Mouse (Mus musculus) urinary bladder, postnatal 14 days (tissue): ENCODE measurements at regions not wholly inside any gene's neighbourhood (a gene's known extent, or its start where the extent isn't known, plus 50 kb on each side); places are given as distances from the start of the nearest gene placed in this dataset.

Experiments used
- DNase-seq: peaks from one replicate; pipeline ENCODE4 v3.0.0; 2021; ENCODE audit warnings: low spot score

- DNase-seq: no peak
Observed at GRCm38 (mm10) chr11:111577883-111578282, 511.9 kb downstream of the Kcnj2 start.

- no peak for DNase-seq
Observed at GRCm38 (mm10) chr11:111582980-111583379, 517.0 kb downstream of the Kcnj2 start.

- no peak for DNase-seq
Observed at GRCm38 (mm10) chr11:111583606-111584005, 517.6 kb downstream of the Kcnj2 start.

- DNase-seq: no peak
Observed at GRCm38 (mm10) chr11:111599456-111599855, 533.5 kb downstream of the Kcnj2 start.

GRCm38 (mm10) chr11:111605146-111605545 is 539.2 kb downstream of the Kcnj2 start:
- DNase-seq: no peak

- no peak for DNase-seq
Observed at GRCm38 (mm10) chr11:111610522-111611015, 544.6 kb downstream of the Kcnj2 start.

- no peak for DNase-seq
Observed at GRCm38 (mm10) chr11:111643603-111644002, 577.6 kb downstream of the Kcnj2 start.

GRCm38 (mm10) chr11:111652882-111653281 is 586.9 kb downstream of the Kcnj2 start:
- no peak for DNase-seq

GRCm38 (mm10) chr11:111657778-111658177 is 591.8 kb downstream of the Kcnj2 start:
- no peak for DNase-seq

GRCm38 (mm10) chr11:111658362-111659309 is 592.7 kb downstream of the Kcnj2 start:
- no peak for DNase-seq

- no peak for DNase-seq
Observed at GRCm38 (mm10) chr11:111663269-111663668, 597.3 kb downstream of the Kcnj2 start.

- DNase-seq: no peak
Observed at GRCm38 (mm10) chr11:111666336-111666735, 600.4 kb downstream of the Kcnj2 start.

- DNase-seq: no peak
Observed at GRCm38 (mm10) chr11:111671865-111672264, 605.9 kb downstream of the Kcnj2 start.

GRCm38 (mm10) chr11:111675673-111676072 is 609.7 kb downstream of the Kcnj2 start:
- no peak for DNase-seq

GRCm38 (mm10) chr11:111682341-111682740 is 616.4 kb downstream of the Kcnj2 start:
- no peak for DNase-seq

- no peak for DNase-seq
Observed at GRCm38 (mm10) chr11:111683909-111684308, 617.9 kb downstream of the Kcnj2 start.

- DNase-seq: no peak
Observed at GRCm38 (mm10) chr11:111687769-111688168, 621.8 kb downstream of the Kcnj2 start.

- no peak for DNase-seq
Observed at GRCm38 (mm10) chr11:111688186-111688860, 622.4 kb downstream of the Kcnj2 start.

- DNase-seq: no peak
Observed at GRCm38 (mm10) chr11:111689899-111690298, 623.9 kb downstream of the Kcnj2 start.

- no peak for DNase-seq
Observed at GRCm38 (mm10) chr11:111691512-111691911, 625.5 kb downstream of the Kcnj2 start.

- DNase-seq: no peak
Observed at GRCm38 (mm10) chr11:111696668-111697067, 630.7 kb downstream of the Kcnj2 start.

- DNase-seq: no peak
Observed at GRCm38 (mm10) chr11:111699862-111700261, 633.9 kb downstream of the Kcnj2 start.

GRCm38 (mm10) chr11:111706882-111707281 is 640.9 kb downstream of the Kcnj2 start:
- DNase-seq: no peak
